Mouse (Mus musculus) adrenal gland, postnatal 25 days (tissue): ENCODE data around the gene Pgf. TPM values are rescaled to one million over a fixed set of nuclear protein-coding genes. Genes with fewer than 3 reads are reported as not detected.

Experiments
- DNase-seq: peaks from one replicate; pipeline ENCODE4 v3.0.0; 2021; ENCODE audit warnings: mixed read lengths
- total RNA-seq: library from RNA; stranded (reverse); gene quantifications from 2 replicates; pipeline ENCODE4 v1.2.3, GENCODE M21; 2021

Pgf gene
- total RNA-seq, 1 experiment from 2014 or later: 1.4 TPM

- no peak for DNase-seq
Measured at GRCm38 (mm10) chr12:85190290-85190689, 12.7 kb upstream of the Pgf start.

GRCm38 (mm10) chr12:85186361-85186760 is 8.8 kb upstream of the Pgf start:
- no peak for DNase-seq

- no peak for DNase-seq
Measured at GRCm38 (mm10) chr12:85185810-85186209, 8.2 kb upstream of the Pgf start.

GRCm38 (mm10) chr12:85184118-85184517 is 6.5 kb upstream of the Pgf start:
- DNase-seq: no peak

- DNase-seq: no peak
Measured at GRCm38 (mm10) chr12:85182898-85183297, 5.3 kb upstream of the Pgf start.

- no peak for DNase-seq
Measured at GRCm38 (mm10) chr12:85182345-85182643, 4.7 kb upstream of the Pgf start.

GRCm38 (mm10) chr12:85181475-85182344 is 4.1 kb upstream of the Pgf start:
- DNase-seq: no peak

GRCm38 (mm10) chr12:85178294-85178693 is 704 bp upstream of the Pgf start:
- DNase-seq: no peak

- DNase-seq: peak; percentile 51
Measured at GRCm38 (mm10) chr12:85176846-85177523, 605 bp downstream of the Pgf start.

GRCm38 (mm10) chr12:85175926-85176845 is 1.4 kb downstream of the Pgf start:
- DNase-seq: no peak

GRCm38 (mm10) chr12:85175087-85175675 is 2.4 kb downstream of the Pgf start:
- no peak for DNase-seq

GRCm38 (mm10) chr12:85174016-85174415 is 3.6 kb downstream of the Pgf start:
- no peak for DNase-seq

GRCm38 (mm10) chr12:85170948-85171307 is 6.7 kb downstream of the Pgf start:
- DNase-seq: no peak

- no peak for DNase-seq
Measured at GRCm38 (mm10) chr12:85170284-85170947, 7.2 kb downstream of the Pgf start.

GRCm38 (mm10) chr12:85169877-85170276 is 7.7 kb downstream of the Pgf start:
- no peak for DNase-seq

- peak; percentile 90 for DNase-seq
Measured at GRCm38 (mm10) chr12:85169117-85169858, 8.3 kb downstream of the Pgf start.

GRCm38 (mm10) chr12:85166631-85167030 is 11.0 kb downstream of the Pgf start:
- no peak for DNase-seq

- no peak for DNase-seq
Measured at GRCm38 (mm10) chr12:85164996-85165395, 12.6 kb downstream of the Pgf start.

GRCm38 (mm10) chr12:85159592-85159991 is 18.0 kb downstream of the Pgf start:
- DNase-seq: no peak

- DNase-seq: no peak
Measured at GRCm38 (mm10) chr12:85158801-85159200, 18.8 kb downstream of the Pgf start.
